Mouse (Mus musculus) spleen, adult 2 months (tissue): ENCODE measurements at regions not wholly inside any gene's neighbourhood (a gene's known extent, or its start where the extent isn't known, plus 50 kb on each side); places are given as distances from the start of the nearest gene placed in this dataset.

Experiments
- CTCF ChIP-seq: fragments of 200-500 bp; IDR thresholded peaks from 2 replicates; pipeline ENCODE4 v1.5.1; 2011; ENCODE audit warnings: mild to moderate bottlenecking, inconsistent platforms; ENCODE audit not compliant: insufficient read depth, insufficient read length, insufficient replicate concordance; ENCODE audit errors: extremely low read depth
- POLR2A ChIP-seq: fragments of 200-500 bp; IDR thresholded peaks from 2 replicates; pipeline ENCODE4 v1.6.1; 2011; ENCODE audit warnings: low read depth, low read length, inconsistent platforms

GRCm38 (mm10) chr6:66458172-66458571 is 77.0 kb upstream of the Mad2l1 start:
- TF ChIP-seq CTCF (no peak), POLR2A (no peak)
